Mouse (Mus musculus) gastrocnemius, adult 2 months (tissue): ENCODE results near the gene Megf11. TPM values are rescaled to one million over a fixed set of nuclear protein-coding genes. Genes with fewer than 3 reads are reported as not detected.

Experiments used
- DNase-seq: peaks from one replicate; pipeline ENCODE4 v3.0.0; 2022
- H3K27ac ChIP-seq: fragments of 200-600 bp; 2 replicates; pipeline ENCODE4 v1.8.1; 2022; ENCODE audit warnings: mild to moderate bottlenecking
- H3K4me3 ChIP-seq: fragments of 200-600 bp; 2 replicates; pipeline ENCODE4 v1.8.1; 2022; ENCODE audit warnings: mild to moderate bottlenecking, moderate library complexity
- CTCF ChIP-seq: fragments of 200-600 bp; IDR thresholded peaks from 2 replicates; pipeline ENCODE4 v1.8.1; 2022; ENCODE audit warnings: antibody characterized with exemption, mild to moderate bottlenecking, moderate library complexity
- intact Hi-C: fragments of 180-260 bp; cut with DNase I; formaldehyde crosslinking; loops from one replicate; pipeline ENCODE4 v1.15.1; 2025
- total RNA-seq, 2 experiments: library from RNA; stranded (reverse); gene quantifications; 2 replicates each; pipeline ENCODE4 v1.2.3; 2021

The Megf11 gene
- total RNA-seq, 2 experiments from 2014 or later = 0.25 to 0.46 TPM

DNA sequence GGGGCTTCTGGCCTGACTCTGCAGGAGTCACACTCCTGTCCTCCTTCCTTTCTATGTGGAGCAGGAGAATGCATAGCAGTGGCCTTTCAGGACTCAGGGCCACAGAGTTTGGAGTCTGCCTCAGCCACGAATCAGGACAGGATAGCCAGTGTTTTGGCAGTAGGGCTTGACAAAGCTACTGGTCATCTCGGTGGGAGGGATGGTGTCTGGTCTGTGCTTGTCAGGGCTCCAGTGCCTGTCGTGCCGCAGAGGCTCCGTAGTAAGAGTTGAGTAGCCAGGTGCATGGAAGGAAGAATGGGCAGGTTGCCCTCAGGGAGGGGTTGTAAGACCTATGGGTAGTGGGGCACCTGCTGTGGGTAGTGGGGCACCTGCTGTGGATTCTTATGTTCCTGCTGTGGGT lies 96.7 kb downstream of the Megf11 start:
- H3K27ac ChIP-seq = no peak overlapping the region
- DNase-seq = no peak
- TF ChIP-seq CTCF = no peak
- intact Hi-C loops = no loop called here
- H3K4me3 ChIP-seq = no peak overlapping the region

DNA sequence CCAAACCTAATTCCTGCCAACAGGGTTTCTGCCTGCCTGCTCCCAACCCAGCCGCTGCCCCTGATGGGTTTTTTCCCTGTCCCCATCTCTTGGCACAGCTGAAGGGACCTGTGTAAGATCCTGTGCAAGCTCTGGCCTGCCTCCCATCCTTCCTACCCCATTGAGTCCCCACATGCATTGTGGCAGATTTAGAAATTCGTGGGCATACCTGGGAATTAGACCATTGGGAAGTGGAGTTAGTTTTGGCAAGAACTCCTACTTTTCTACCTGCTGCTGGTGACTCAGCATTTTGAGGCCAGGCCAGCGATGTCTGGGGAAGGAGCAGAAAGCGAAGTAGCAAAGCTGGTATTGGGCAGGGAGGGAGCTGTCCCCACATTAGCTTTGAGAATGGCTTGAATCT lies 102.0 kb downstream of the Megf11 start:
- DNase-seq = no peak
- TF ChIP-seq CTCF = no peak
- Histone ChIP-seq H3K4me3 (no peak overlapping the region), H3K27ac (no peak overlapping the region)
- intact Hi-C loops = no loop called here

DNA sequence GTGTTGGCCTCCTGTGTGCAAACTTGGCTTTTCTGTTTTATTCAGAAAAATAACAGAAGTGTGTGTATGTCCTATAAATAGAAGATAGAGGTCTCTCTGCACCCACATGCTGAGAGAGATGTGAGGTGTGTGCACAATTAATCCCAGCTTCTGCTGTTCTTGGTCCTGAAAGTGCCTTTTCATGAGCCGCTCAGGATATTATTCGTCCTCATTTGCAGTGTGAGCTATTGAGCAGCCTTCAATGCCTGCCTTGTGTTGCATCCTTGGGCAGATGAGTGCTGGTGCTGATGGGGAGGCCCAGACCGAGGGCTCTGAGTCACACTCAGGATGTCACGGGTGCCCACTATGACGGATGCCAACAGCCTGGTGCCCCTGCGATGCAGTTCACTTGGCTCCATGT lies 109.2 kb downstream of the Megf11 start:
- Histone ChIP-seq H3K4me3 (no peak overlapping the region), H3K27ac (no peak overlapping the region)
- intact Hi-C loops = no loop called here
- no peak for DNase-seq
- no peak for TF ChIP-seq CTCF

DNA sequence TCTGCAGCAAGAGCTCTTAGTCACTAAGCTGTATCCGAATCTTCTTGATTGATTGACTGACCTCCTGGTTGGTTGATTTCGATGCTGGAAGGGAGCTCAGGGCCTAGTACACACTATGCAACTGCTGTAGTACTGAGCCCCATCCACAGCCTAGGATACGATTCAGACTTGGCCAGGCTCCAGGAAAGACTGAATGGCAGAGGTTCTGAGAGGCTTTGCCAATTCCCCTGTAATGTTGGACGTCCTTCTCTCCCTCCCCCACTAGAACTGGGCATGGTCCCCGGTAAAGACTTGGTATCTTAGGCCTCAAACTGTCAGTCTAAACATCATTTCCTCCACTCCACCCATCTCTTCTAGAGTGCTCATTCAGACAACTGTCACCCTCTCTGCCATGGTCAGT lies 113.5 kb downstream of the Megf11 start:
- DNase-seq = peak; percentile 26

DNA sequence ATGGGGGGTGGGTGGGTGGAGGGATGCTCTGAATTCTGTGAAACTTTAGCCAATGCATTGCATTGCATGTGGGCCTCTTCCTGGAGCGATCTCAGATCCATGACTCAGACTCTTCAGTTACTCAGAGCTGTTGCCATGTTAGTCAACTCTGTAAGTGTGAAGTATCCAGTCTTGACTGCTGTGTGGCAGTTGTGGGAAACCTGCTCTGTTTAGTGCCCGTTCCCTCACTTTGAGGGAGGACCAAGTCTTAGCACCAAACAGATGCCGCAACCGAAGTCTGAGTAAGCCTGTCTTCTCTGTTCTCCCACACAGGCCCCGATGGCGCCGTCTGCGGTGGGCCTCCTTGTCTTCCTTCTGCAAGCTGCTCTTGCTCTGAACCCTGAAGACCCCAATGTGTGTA lies 115.8 kb downstream of the Megf11 start:
- intact Hi-C loops = no loop called here
- Histone ChIP-seq H3K4me3 (no peak overlapping the region), H3K27ac (no peak overlapping the region)
- TF ChIP-seq CTCF = no peak
- DNase-seq = no peak

More for the DNA sequence above, 113.5 kb downstream of the Megf11 start:
- no peak overlapping the region for H3K27ac ChIP-seq
- intact Hi-C loops = no loop called here
- no peak overlapping the region for H3K4me3 ChIP-seq
- no peak for TF ChIP-seq CTCF

DNA sequence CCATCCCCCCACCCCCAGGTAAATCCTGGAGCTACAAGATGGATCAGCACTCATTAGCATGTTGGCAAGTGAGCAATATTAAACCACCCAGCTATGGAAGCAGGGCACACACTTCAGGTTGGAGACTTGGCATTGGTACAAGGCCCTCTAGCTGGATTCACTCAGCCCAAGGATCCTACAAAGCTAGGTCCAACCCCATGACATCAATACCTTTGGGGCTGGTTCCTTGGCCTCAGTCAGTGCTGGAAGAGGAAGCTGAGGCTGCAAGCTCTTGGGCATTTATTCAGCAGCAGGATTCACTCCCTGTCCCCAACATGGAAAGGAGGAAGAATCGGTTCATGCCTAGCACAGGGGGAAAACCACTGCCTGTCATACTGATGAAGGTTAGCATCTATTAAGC lies 118.6 kb downstream of the Megf11 start:
- TF ChIP-seq CTCF = no peak
- H3K27ac ChIP-seq = no peak overlapping the region
- intact Hi-C loops = no loop called here
- H3K4me3 ChIP-seq = no peak overlapping the region
- no peak for DNase-seq

DNA sequence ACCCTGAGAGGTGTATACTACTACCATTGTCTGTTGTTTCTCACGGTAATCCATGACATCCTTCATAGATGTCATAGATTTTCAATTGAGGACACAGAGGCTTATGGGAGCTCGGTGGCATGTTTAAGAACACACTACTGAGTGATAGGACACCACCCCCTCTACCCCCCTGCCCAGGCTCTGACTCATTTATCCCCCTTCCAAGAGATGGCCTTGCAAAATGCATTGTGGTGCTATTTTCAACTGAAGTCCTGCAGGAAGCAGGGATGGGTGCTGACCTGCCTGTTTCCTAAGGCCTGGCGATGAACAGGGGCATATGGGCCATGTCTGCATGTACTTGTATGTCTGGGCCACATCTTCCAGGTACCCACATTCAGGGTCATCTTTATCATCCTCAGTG lies 119.0 kb downstream of the Megf11 start:
- intact Hi-C loops = no loop called here
- no peak for DNase-seq
- no peak for TF ChIP-seq CTCF
- Histone ChIP-seq H3K27ac (no peak overlapping the region), H3K4me3 (no peak overlapping the region)

DNA sequence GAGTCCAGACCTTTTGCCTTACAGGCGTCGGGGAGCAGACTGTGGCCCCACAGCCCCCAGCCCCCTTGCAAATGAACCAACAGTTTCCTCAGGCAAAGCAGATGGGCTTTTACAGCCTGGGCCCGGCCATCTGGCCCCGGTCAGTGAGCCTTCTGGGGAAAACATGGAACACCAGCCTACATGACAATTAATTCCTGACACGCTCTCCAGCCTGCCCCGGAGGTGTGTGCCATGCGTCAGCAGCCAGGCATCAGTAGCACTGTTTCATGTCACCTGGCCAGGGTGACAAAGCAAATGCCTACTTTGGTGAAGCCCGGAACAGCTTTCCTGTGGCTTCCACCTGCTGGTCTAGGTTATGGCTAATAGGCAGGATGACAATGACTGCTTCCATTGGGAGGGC lies 119.5 kb downstream of the Megf11 start:
- no peak for TF ChIP-seq CTCF
- intact Hi-C loops = no loop called here
- no peak for DNase-seq
- Histone ChIP-seq H3K27ac (no peak overlapping the region), H3K4me3 (no peak overlapping the region)

DNA sequence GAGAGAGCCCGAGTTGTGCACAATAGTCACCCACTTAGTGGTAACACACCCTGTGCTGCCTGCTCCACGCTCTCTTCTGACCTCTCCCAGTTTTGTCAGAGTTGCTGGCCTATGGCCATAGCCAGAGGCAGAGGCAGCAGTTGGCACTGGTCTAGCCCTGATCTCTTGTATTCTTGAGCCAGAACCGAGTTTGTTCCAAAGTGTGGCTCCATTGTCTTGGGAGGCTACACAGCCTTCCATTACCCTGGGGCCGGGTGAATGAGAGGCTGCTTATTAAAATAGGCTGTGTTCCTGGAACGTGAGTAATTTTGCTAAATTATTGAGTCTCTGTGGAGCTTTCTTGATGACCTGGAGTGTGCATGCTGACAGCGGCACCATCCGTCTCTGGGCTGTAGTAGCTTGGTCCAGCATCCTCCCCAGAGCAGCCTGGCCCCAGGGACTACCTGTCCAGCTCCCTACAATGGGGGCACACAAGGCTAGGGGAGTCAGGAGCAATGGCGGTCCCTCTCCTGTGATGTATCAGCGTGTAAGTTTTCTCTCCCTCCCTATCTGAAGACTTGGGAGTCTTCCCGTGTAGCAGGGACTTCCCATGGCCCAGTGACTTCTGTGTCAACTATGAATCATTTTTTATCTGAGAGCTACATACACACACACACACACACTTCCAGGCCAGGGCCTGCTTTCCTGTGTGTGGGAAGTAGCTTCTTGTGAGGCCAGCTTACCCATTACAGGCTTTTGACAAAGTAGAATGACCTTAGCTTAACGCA lies 121.2 kb downstream of the Megf11 start:
- DNase-seq = peak; percentile 24
- intact Hi-C loops = no loop called here

DNA sequence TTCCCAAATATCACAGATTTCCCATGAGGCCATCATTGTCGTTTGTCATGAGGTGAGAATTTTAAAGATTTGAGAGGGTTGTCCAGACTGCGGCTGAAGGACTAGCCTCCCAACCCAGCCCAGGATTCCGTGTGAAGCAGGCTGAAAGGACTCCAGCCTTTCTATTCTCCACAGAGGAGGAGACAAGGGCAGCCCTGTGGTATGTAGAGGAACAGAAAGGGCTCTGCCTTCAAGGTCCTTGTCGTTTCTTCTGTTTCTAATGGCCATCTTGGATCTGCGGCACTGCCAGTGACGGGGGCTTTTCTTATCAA lies 121.7 kb downstream of the Megf11 start:
- no peak overlapping the region for H3K4me3 ChIP-seq
- no peak overlapping the region for H3K27ac ChIP-seq
- intact Hi-C loops = no loop called here
- no peak for DNase-seq
- no peak for TF ChIP-seq CTCF

More for the DNA sequence above, 121.2 kb downstream of the Megf11 start:
- Histone ChIP-seq H3K4me3 (no peak overlapping the region), H3K27ac (no peak overlapping the region)
- TF ChIP-seq CTCF = no peak

DNA sequence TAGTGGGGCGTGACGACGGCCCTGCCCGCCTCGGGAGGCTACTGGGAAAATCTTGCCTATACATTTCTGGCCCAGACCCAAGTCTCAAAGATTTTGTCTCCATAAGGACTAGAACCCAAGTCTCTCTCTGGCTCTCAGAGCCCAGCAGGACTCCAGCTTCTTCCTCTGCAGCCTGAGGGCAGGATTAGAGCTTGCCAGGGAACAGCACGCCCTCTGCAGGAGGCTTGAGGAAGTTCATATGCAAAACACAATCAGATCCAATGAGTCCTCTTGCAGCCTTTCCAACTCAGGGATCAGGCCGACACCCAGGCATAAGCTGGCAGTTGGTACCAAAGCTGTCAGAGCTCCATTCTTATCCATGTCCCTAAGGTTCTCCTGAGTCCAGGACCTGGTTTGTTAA lies 122.6 kb downstream of the Megf11 start:
- DNase-seq = no peak
- intact Hi-C loops = no loop called here
- H3K4me3 ChIP-seq = no peak overlapping the region
- no peak overlapping the region for H3K27ac ChIP-seq
- TF ChIP-seq CTCF = peak; percentile 36

DNA sequence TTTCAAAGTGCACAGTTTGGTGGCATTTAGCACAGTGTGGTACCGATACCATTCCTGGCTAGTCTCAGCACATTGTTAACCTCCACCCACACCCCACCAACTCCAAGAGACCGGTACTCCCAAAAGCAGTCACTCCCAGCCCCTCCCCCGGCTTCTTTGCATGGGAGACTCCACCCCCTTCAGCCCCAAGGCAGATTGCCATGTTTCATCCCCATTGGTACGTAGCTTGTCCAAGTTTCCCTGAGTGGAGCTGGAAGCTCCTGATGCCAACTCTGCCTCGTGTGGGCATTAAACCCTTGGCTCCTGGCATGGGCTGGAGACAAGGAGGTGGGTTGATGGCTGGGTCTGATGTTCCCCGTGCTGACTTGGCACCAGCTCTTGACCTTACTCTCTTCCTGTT lies 129.4 kb downstream of the Megf11 start:
- intact Hi-C loops = no loop called here
- Histone ChIP-seq H3K27ac (no peak overlapping the region), H3K4me3 (no peak overlapping the region)
- no peak for DNase-seq
- no peak for TF ChIP-seq CTCF

DNA sequence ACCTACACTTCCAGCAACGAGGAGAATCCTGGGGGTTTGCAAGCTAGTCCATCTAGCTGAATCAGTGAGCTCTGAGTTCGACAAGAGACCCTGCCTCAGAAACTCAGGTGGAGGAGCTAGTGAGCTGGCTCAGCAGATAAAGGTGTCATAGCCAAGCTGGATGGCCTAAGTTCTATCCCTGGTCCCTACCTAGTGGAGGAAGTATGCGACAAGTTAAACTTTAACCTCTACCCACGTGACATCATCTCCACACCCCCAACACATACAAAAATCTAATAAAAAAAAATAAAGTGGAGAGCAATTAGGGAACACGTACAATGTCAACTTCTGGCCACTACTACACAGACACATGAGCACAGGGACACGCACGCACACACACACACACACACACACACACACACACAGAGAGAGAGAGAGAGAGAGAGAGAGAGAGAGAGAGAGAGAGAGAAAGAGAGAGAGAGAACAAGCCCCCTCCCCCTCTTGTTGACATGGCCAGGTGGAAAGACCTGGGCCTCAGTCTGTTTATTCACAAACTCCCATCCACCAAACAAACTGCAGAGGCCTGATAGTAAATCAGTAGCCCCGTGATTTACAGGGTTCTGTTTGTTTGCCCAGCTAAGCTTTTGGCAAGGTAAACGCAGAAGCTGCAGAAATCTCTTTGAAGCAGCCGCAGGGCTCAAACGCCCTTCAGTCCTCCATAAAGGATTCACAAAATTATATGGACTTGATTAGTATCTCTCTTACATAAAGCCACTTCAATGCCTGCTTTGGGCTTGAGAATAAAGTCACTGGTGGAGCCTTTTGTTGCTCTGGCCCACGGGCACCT lies 134.7 kb downstream of the Megf11 start:
- H3K4me3 ChIP-seq = no peak overlapping the region
- no peak for DNase-seq
- H3K27ac ChIP-seq = no peak overlapping the region
- intact Hi-C loops = no loop called here
- no peak for TF ChIP-seq CTCF
